Mouse (Mus musculus): ENCODE measurements around the gene Csf1.

Csf1 gene

DNA sequence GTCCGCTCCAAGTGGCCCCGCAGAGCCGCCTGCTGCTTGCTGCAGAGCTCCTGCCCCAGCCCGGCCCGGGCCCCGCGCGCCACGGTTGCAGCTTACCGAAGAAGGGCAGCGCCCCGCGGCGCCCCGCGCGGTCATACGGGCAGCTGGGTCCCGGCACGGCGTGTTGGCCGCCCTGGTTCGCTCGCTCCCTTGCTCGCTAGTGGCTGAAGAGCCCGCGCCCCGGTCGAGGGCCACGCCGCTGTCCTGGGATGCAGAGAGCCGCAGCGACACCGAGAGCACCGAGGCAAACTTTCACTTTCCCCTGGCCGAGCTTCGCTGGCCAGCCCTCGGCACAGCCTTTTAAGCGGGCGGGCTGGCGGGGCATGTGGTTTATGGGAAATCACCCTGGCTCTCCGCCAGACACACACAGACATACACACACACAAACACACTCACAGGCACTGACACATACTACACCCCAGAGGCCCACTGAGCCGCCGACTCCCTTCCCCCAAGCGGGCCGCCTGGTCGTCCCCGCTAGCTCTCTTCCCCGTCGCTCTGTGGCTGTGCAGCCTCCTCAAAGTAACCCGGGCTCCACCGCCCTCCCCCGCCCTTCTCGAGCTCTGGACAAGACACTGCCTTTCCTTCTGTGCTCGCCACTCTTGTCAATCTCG, at the start of gene Csf1:
Gene Csf1, minus strand, starts transcription at position 541 of the 653 bp plus-strand sequence.
- peak; percentile 53 for ATAC-seq (ENCODE audit: low TSS enrichment)

DNA sequence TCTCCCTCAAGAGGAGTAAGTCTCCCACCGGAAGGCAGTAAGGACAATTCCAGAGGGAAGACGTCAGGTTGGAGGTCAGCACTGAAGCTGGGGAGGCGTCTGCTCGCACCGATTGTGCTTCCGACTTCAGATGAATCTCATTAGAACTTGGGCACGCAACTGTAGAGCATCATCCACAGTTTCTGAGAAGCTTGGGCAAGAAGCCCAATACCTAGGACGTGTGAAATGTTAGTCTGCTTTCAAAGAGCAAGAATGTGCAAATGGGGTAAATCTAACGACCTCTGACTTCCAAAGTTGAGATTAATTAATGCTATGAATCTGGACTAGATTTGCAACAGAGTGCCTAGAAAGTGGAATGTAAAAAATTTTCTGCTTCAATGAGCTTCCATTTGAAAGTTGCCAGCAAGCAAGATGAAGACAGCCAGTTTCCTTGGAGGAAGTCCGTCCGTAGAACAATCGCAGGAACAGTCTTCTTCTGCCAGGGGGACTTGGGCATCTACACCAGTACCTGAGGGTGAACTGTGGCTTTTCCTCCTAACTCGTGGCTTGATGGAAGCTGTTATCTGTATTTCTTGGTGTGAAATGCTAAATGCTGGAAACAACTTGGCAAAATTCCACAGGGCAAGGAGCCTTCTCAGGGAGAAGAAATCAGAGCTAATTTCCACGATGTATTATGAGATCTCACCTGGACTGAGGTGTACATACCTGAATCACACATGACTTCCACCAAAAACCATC, 47.9 kb upstream of the Csf1 start:
- peak; percentile 7; the same call in 1 of the 2 replicates for ATAC-seq (ENCODE audit: low TSS enrichment)

DNA sequence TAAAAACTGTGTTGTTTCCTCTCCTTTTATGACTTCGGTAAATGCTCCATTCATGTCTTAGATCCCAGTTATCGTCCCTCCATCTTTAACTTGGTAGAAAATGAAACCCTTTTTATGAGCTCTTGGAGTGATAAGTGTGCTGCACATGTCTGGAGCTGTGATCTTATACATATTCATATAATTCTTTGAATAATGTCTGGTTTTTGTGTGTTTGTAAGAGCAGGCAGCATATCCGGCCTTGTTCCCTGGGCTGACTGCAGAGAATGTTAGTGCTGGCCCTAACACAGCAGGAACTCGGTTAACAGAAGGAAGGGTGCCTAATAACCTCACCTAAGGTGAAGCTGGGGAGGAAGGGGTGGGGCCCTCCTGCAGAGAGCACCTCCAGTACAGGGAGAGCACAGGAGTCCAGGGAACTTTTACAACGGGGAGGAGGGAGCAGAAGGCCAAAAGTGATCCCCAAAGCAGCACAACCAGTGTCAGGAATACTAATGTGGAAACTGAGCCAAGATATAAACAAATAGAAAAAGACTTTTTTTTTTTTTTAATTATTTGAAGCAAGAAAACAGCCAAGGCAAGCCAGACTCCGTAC, 47.2 kb upstream of the Csf1 start:
- peak; percentile 67 for ATAC-seq (ENCODE audit: low TSS enrichment)

DNA sequence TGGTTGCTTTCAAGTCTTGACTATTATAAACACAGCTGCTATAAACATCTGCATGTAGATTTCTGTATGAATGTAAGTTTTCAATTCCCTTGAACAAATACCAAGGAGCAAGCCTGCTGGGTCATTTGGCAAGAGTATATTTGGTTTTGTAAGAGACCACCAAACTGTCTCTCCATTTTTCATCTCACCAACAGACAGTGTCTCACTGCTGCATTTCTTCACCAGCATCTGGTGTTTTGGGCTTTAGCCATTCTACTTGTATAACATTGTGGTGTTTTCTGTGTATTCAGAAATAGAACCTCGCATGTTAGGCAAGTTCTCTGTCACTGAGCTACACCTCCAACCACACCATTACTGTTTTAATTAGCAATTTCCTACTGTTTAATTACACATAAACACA, 46.6 kb upstream of the Csf1 start:
- peak; percentile 34; the same call in 1 of the 2 replicates for ATAC-seq (ENCODE audit: low TSS enrichment)

DNA sequence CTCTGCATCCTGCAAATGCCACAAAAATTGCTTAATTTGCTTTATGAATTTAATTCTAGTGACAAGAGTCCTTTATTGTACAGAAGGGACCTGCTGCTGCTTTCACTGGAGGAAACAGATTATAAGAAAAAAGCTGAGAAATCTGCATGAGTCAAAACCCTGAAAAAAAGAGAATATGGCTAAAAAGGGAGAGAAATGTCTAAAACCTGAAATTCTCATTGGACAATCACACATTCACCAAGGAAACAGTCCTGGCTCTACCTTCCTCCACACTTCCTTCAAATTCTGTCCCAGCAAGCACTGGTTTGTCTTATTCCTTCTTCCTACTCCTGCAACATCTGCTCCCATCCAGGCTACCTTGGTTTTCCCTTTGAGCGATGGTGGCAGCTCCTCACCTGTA, 44.5 kb upstream of the Csf1 start:
- ATAC-seq (ENCODE audit: low TSS enrichment), result peak; percentile 47

DNA sequence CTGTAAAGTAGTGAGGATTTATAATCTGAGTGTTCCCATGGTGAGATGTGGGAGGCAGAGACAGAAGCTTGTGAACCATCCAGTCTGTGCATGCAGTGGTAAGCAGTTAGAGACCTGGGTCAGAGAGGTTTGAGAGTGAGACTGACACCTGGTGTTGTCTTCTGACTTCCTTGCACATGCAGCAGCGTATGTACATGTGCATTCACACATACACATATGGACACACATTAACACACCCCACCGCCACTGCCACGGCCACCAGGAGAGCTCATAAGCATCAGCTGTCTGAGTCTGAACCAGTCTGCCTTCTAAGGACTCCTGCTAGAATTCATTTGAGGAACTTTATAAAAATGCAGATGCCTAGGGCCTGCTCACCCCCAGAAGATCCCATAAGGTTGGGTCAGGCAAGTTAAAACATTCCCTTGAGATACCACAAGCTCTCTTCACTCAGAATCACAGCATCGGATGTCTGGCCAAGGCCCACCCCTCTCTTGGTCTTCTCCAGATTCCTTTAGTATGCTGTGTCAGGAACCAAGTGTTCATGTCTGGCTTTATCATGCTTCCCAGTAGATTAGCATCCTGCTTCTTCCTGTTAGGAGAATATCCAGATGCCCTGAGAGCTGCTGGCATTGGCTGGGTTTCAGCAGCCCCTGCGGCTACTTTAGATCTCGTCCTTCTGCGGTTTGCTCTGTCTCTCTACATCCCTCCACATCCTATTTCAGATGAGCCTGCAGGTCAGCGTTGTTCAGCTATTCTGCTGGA, 42.1 kb upstream of the Csf1 start:
- ATAC-seq (ENCODE audit: low TSS enrichment), result no peak

DNA sequence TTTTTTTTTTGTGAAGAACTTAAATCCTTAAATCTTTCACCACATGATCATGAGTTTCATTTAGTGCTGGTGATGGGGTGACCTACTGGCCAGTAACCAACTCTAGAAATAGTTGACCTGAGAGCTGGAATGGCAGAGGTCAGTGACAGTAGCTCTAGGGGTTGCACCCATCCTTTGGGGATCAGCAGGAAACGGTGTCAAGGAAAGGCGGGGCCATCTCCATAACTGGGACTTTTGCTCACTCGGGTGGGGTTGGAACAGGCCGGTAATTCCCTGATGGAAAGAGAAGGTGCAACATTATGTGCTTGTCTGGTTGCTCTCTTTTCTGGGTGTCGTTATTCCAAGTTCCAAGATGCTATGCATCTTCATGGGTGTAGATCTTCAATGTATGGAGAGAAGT, 38.7 kb upstream of the Csf1 start:
- ATAC-seq (ENCODE audit: low TSS enrichment), result no peak

DNA sequence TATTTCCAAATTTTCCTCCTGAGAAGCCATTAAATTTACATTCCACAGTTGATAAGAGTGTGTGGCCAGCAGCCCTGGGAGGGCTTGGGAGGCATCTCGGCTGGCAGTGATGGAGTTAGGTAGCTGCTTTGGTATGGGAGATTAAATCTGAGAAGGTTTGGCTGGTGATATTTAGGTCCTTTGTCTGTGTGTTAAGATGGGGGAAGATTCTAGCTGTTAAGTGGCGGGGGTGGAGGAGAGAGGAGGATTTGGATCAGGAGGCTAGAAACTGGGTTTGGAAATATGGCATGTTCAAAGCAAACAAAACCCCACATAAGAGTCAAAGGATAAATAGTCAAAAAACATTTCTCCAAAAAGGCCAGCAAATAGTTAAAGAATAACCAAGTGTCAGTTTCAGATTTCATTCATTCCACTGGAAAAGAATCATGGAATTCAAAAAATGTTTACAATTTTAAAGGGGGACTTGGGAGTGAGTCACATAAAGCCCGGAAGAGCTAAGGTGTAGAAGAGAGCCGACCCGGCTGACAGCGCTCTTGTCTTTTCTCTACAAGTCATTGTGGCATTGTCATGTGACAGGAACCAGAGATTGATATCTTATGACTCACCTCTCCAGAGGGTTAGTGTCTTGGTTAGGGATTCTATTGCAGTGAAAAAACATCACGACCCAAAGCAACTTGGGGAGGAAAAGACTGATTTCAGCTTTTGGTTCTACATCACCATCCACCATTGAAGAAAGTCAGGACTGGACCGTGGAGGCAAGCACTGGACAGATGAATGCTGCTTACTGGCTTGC, 36.1 kb upstream of the Csf1 start:
- peak; percentile 39 for ATAC-seq (ENCODE audit: low TSS enrichment)

DNA sequence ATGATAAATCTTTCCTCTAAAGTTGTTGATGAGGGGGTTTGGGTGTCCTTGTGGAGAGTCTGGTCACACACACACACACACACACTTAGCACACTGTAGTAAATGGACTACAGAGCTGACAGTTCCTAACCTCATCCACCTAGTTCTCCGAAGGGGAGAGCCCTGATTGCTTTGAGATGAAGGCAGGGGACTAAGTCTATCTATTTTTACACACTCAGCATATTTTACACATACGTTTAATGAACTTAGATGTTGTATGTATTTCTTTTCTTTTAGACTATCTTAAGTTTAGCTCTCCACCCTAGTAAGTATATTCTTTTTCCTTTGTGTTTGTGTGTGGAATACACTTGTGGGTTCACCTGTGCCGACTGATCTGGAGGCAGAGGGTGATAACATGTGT, 34.6 kb upstream of the Csf1 start:
- no peak for ATAC-seq (ENCODE audit: low TSS enrichment)

DNA sequence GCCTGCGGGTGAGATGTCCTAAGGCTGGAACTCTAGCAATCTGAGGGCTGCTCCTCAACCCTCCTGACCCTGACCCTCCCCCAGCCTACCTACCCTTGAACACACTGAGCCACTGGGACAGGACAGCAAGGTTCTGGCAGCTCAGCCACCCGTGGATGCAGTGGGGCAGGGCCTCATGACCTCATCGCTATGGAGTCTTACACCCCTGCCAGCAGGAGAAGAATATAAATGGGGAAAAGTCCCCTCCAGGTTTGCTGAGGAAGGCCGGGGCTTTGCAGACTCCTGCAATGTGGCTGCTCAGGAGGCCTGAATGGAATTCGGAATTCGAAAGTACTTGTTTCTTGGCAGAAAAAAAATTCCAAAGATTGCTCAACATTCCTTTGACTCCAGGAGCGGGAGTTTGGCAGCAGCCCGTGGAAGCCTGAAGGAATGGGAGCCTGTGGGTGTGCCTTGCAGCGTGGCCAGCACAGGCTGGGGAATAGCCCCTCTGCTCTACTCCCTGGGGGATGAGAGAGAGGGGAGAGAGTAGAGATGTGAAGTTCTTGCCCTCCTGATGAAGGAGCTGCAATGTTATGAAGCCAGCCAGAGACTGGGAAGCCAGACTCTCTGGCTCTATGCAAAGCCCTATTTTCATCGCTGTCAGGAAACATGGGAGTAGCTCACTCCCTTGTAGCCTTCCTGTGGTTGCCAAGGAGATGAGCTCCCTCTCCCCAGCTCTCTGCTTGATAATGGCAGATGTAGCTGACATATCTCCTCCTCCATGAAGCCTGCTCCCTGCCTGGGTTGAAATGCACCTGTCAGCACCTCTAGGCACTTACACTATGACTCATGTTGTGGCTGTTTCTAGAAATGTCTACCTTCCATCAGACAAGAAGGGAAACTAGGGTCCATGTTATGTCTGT, 33.3 kb upstream of the Csf1 start:
- ATAC-seq (ENCODE audit: low TSS enrichment), result peak; percentile 78

DNA sequence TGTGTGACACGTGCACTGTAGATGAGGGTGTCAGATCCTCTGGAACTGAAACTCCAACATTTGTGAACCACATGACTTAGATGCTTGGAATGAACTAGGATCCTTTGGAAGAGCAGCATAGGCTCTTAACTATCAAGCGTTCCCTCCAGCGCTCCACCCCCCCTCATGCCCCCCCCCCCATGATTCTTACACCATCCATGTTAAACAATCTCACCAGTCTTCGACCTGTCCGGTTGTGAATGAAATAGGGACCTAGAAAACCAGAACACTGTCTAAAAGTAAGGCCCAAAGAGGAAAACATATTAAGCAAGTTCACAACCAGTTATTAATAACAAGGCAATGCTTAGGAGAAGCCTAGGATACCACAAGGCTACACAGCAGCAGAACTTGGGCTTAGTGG, 32.5 kb upstream of the Csf1 start:
- ATAC-seq (ENCODE audit: low TSS enrichment), result no peak

DNA sequence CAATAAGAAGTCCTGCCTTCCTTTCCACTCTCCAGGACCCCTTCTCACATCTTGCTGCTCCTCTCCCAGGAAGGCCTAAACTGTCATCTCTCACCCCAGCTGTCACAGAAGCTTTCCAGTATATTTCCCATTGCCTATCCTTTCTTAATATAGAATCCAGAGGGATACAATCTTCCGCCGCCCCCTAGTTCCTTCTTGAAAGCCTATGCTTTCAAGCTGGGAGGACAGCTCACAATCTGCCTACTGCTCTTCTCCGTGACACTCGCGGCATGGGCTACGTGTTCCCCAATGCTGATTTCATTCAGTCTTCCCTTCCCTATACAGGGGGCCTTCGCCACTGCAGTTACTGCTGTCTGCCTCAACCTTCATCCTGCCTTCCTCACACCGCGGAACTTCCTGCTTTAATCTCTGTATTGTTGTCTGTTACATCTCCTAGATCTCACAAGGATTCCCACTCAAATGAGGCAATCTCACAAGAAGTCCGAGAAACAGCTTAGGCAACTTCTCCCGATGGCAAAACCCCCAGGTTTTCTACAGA, 30.6 kb upstream of the Csf1 start:
- ATAC-seq (ENCODE audit: low TSS enrichment), result peak; percentile 35; the same call in 1 of the 2 replicates

DNA sequence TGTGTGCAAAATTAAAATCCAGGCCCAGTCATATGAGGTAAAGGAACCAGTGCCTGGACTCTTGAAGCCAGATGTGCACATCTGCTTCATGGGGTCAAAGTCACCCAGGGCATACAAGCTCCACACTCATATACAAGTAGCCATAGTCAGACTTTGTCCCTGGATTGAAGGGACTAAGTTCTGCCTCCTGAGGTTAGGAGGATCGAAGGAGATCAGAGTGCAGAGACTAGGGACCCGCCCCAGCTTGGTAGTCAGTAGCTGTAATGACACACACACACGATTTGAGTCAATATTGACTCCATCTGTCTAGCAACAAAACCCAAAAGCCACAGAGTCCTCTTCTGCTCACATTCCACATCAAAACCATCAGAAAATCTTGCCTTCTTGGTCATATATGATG, 30.0 kb upstream of the Csf1 start:
- no peak for ATAC-seq (ENCODE audit: low TSS enrichment)

DNA sequence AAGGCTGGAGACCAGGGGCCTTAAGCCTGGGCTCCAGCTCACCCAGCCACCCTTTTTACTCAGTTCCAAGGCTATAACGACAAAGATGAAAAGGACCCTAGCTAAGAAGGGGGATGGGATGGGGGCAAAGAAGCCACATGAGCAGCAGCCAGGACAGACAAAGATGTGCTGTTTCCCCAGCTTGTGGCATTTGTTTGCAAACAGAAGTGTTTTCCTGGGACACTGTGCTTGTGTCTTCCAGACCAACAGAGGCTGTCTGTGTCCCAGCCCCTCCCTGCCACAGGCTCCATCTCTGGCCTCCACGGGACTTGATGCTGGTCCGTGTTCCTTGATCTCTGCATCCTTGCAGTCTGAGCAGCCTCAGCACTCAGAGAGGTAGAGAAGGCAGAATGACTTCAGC, 28.6 kb upstream of the Csf1 start:
- no peak for ATAC-seq (ENCODE audit: low TSS enrichment)

DNA sequence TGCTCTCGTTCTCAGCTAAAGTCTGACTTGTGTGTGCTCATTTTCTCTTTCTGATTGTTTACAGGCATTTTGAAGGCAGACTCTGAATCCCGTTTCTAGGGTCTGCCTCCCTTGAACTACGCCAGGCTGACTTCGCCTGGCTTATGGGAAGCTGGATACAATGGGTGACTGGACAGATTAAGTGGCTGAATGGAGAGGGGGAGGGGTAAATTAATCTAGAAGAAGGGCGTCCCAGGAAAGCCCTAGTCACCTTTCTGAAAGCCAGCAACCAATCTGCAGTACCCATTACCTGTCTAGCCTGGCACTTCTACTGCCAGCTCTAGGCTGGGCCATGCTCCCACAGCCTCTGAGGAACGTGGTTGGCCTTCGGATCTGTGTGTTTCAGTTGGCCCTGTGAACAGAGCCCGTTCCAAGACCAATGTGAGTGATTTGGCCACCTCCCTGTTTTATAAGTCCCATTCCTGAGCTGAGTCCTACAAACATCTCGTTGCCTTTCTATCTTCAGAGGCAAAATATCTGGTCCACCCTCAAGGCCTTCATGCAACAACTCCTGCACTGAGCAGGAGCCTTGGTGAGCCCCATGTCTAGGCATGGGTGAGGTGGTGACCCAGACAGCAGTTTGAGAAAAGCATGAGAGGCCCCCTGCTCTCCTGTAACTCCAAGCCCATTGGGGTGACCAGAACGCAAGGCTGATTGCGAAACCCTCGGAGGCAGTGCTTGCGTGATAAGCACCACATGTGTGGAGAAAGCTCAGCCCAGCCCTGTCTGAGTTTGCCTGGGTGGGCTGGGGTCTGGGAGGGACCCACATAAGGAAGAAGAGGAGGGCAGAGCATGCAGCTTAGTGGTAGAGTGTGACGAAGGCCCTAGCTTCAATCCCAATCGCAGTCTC, 27.6 kb upstream of the Csf1 start:
- no peak for ATAC-seq (ENCODE audit: low TSS enrichment)

DNA sequence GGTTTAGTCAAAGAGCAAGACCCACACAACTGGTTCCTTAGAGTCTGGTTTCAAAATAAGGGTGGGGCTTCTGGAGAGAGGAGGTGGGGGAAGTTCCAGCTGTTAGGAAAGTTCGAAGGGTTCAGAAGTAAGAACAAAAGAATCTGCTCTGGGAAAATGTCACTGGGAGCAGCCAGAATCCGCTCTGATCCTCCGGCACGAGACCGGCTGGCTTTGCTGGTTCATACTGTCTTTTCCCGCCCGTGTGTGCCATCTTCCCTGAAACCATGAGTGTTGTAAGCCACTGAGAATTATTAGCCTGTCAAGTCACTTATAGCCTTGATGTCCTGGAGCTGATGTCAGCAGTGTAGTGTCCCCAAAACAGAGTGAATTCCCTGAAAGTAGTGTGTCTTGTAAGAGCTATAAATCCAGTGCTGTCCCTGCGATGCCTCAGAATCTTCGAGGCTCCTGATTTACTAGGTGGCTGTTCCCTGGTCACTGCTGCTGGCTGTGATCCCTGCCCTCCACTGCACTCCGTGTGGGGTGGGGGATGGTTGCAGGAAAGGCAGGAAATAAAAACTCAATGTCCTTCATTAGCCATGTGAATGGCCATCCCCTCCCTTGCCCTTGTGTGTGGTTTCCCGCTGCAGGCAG, 26.8 kb upstream of the Csf1 start:
- no peak for ATAC-seq (ENCODE audit: low TSS enrichment)

DNA sequence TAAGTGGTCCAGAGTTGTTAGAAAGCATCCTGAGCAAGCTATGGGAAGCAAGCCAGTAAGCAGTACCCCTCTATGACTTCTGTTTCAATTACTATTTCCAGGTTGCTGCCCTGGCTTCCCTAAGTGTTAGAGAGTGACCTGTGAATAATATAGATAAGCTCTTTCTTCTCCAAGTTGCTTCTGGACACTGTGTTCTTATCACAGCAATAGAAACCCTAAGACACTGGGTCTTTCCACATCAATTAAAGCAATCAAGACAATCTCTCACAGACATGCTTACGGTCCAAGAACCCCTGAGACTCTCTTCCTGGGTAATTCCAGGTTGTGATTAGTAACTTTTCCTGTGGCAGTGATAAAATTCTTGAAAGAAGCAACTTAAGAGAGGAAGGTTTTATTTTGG, 26.1 kb upstream of the Csf1 start:
- no peak for ATAC-seq (ENCODE audit: low TSS enrichment)

DNA sequence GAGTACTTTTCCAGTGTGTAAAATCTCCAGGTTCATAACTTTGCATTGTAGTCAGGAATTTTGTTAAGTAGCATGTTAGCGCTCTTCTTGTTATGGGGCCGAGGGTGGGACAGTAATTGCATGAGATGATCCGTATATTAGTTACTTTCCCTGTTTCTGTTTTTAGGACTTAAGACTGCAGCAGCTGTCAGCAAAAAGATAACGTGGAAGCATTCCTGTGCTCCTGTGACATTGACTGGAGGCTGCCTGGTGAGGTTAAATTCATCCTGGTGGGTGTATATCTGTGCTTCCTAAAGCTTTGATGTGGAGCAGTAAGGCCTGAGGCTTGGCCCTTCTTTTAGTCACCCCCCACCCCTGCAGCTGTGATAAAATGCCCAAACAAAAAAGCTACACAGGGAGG, 25.3 kb upstream of the Csf1 start:
- no peak for ATAC-seq (ENCODE audit: low TSS enrichment)

DNA sequence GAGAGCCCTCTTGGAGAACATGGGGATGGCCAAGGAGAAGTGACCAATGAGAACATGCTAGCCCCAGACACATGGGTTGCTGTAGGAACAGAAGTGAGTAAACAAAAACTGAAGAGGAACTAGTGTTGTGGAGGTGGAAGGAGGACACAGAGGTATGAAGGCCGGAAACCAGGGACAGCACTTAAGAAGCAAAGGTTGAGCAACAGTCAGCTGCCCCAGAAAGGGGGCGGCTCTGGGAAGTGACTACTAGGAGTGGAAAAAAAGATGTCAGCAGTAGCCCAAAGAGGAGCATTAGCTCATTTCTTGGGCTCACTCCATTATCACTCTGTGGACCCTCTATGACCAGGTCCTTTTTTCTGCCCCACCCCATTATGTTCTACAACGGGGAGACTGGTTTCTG, 23.0 kb upstream of the Csf1 start:
- no peak for ATAC-seq (ENCODE audit: low TSS enrichment)

Data from frontal cortex, adult (tissue).